Mouse (Mus musculus) lung, embryonic 16.5 days (tissue): ENCODE data around the gene Fcrlb. TPM values are rescaled to one million over a fixed set of nuclear protein-coding genes. Genes with fewer than 3 reads are reported as not detected.

ENCODE experiments used
- ATAC-seq: fragments of 200-750 bp; cut with Nextera tagmentation; 2 replicates; pipeline ENCODE4 v1.8.0; 2017; ENCODE audit warnings: low read depth, mild to moderate bottlenecking, moderate library complexity
- H3K27ac ChIP-seq: fragments of 300-500 bp; sonication (generic); 2 replicates; pipeline ENCODE4 v1.5.1; 2014; ENCODE audit warnings: mild to moderate bottlenecking, control low read depth, low read length
- H3K27me3 ChIP-seq: fragments of 300-500 bp; sonication (generic); 2 replicates; pipeline ENCODE4 v1.6.1; 2014; ENCODE audit warnings: low read depth, low read length, mixed read lengths; ENCODE audit not compliant: control insufficient read depth, insufficient read depth
- H3K36me3 ChIP-seq: fragments of 300-500 bp; sonication (generic); 2 replicates; pipeline ENCODE4 v1.6.1; 2014; ENCODE audit warnings: low read length; ENCODE audit not compliant: control insufficient read depth, insufficient read depth
- H3K4me1 ChIP-seq: fragments of 300-500 bp; sonication (generic); replicated peaks from 2 replicates; pipeline ENCODE4 v1.6.1; 2014; ENCODE audit warnings: low read length, mixed read lengths; ENCODE audit not compliant: control insufficient read depth, insufficient read depth
- H3K4me2 ChIP-seq: fragments of 300-500 bp; sonication (generic); 2 replicates; pipeline ENCODE4 v1.6.1; 2014; ENCODE audit warnings: low read depth, low read length, control low read depth
- H3K4me3 ChIP-seq: fragments of 300-500 bp; sonication (generic); 2 replicates; pipeline ENCODE4 v1.5.1; 2014; ENCODE audit warnings: mild to moderate bottlenecking, low read length, control low read depth
- H3K9ac ChIP-seq: fragments of 300-500 bp; sonication (generic); 2 replicates; pipeline ENCODE4 v1.6.1; 2014; ENCODE audit warnings: low read length, control low read depth
- H3K9me3 ChIP-seq: fragments of 300-500 bp; sonication (generic); 2 replicates; pipeline ENCODE4 v1.6.1; 2016; ENCODE audit warnings: low read length; ENCODE audit not compliant: control insufficient read depth
- WGBS: fragments of 180-500 bp; shearing (Covaris S2); extraction: QIAGEN DNeasy Blood & Tissue Kit; methylation state at CpG from one replicate; pipeline ENCODE4 v1.1.7; 2014; 5-methylcytosine and 5-hydroxymethylcytosine counted together
- polyA plus RNA-seq: library from polyadenylated mRNA; unstranded; fragments of >200 nt; fragmentation: Nextera tagmentation; extraction: Ambion mirVana; gene quantifications from 2 replicates; pipeline ENCODE4 v1.2.1, GENCODE M21; 2015

Gene Fcrlb
- polyA plus RNA-seq, 1 experiment from 2014 or later: not detected

DNA sequence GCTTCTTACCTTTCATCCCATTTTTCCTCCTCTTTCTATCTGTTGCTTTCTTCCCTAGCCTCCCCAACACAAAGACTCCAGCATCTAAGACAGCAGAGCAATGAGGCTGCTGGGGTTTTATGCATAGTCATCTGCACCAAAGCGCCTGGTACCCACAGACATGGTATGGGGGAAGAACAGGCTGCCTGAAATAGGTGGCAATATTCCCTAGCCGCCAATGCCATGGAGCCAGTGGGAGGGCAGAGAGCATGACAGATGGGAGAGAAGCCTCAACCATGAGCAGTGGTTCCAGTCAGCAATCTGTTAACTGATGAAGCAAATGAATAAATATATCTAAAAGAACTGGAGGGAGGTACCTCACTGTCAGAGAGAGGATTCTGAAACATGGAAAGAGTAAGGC is 55.4 kb downstream of the Fcrlb start:
- no peak overlapping the region for H3K9ac ChIP-seq
- H3K4me2 ChIP-seq: no peak overlapping the region

More for the DNA sequence above, 55.4 kb downstream of the Fcrlb start:
- Histone ChIP-seq H3K36me3 (0 out of 2 replicates have a peak, but pooled peaks cover 3% of the 10 kb centered on the region), H3K4me1 (peaks cover 5% of the 10 kb centered on the region; the same call in 1 of the 2 replicates), H3K27ac (no peak overlapping the region), H3K9me3 (no peaks in the 10 kb centered on the region), H3K4me3 (no peak overlapping the region), H3K27me3 (no peaks in the 10 kb centered on the region)
- WGBS: 84% methylated on average over 2 of the region's 2 CpGs
- ATAC-seq: no peak

Other genes starting within 250 kb of the Fcrlb start
- 10.5 and 11.1 TPM in 2 replicates for gene Atf6, start 45.2 kb downstream of the Fcrlb start, polyA plus RNA-seq
- 0.20 TPM in 1 of 2 replicates, not detected in the other for gene Gm26620, start 27.9 kb downstream of the Fcrlb start, polyA plus RNA-seq
- gene Dusp12, start 27.4 kb downstream of the Fcrlb start, polyA plus RNA-seq: 29.2 and 34.7 TPM in 2 replicates
- not detected in 2 replicates for gene Fcrla, start 14.6 kb upstream of the Fcrlb start, polyA plus RNA-seq
- 3.0 and 4.2 TPM in 2 replicates for gene Fcgr2b, start 63.6 kb upstream of the Fcrlb start, polyA plus RNA-seq
- gene Fcgr4, start 106.0 kb upstream of the Fcrlb start, polyA plus RNA-seq: 0.39 and 0.84 TPM in 2 replicates
- gene Fcgr3, start 152.0 kb upstream of the Fcrlb start, polyA plus RNA-seq: 12.7 and 19.3 TPM in 2 replicates
- gene Cfap126, start 201.0 kb upstream of the Fcrlb start, polyA plus RNA-seq: 15.7 and 20.4 TPM in 2 replicates
- gene Sdhc, start 237.7 kb upstream of the Fcrlb start, polyA plus RNA-seq: 263 and 285 TPM in 2 replicates
- 0.78 and 1.3 TPM in 2 replicates for gene Mpz, start 237.8 kb upstream of the Fcrlb start, polyA plus RNA-seq